Mouse (Mus musculus) neural tube, embryonic 14.5 days (tissue): Measurements from ENCODE around the gene Psd4. TPM values are rescaled to one million over a fixed set of nuclear protein-coding genes. Genes with fewer than 3 reads are reported as not detected.
A peak's percentile ranks its signal among the peaks of the same experiment; 100 is the strongest.

Source experiments
- ATAC-seq: fragments of 200-750 bp; cut with Nextera tagmentation; 2 replicates; pipeline ENCODE4 v1.8.0; 2017; ENCODE audit warnings: low read depth, mild to moderate bottlenecking, moderate TSS enrichment, moderate library complexity
- H3K27ac ChIP-seq: fragments of 300-500 bp; sonication (generic); 2 replicates; pipeline ENCODE4 v1.5.1; 2014; ENCODE audit warnings: low read depth, mild to moderate bottlenecking, control low read depth, low read length, moderate library complexity, mixed read lengths
- H3K27me3 ChIP-seq: fragments of 300-500 bp; sonication (generic); 2 replicates; pipeline ENCODE4 v1.6.1; 2014; ENCODE audit warnings: low read length; ENCODE audit not compliant: control insufficient read depth, insufficient read depth
- H3K36me3 ChIP-seq: fragments of 300-500 bp; sonication (generic); 2 replicates; pipeline ENCODE4 v1.6.1; 2014; ENCODE audit warnings: low read length, mixed read lengths; ENCODE audit not compliant: control insufficient read depth, insufficient read depth
- H3K4me1 ChIP-seq: fragments of 300-500 bp; sonication (generic); 2 replicates; pipeline ENCODE4 v1.6.1; 2014; ENCODE audit warnings: low read length; ENCODE audit not compliant: control insufficient read depth, insufficient read depth
- H3K4me2 ChIP-seq: fragments of 300-500 bp; sonication (generic); 2 replicates; pipeline ENCODE4 v1.6.1; 2014; ENCODE audit warnings: mild to moderate bottlenecking, low read depth, low read length, control low read depth
- H3K4me3 ChIP-seq: fragments of 300-500 bp; sonication (generic); 2 replicates; pipeline ENCODE4 v1.5.1; 2014; ENCODE audit warnings: low read depth, low read length, control low read depth, mixed read lengths
- H3K9ac ChIP-seq: fragments of 300-500 bp; sonication (generic); replicated peaks from 2 replicates; pipeline ENCODE4 v1.6.1; 2014; ENCODE audit warnings: low read depth, mild to moderate bottlenecking, control low read depth, low read length, mixed read lengths
- H3K9me3 ChIP-seq: fragments of 300-500 bp; sonication (generic); 2 replicates; pipeline ENCODE4 v1.6.1; 2016; ENCODE audit warnings: low read length; ENCODE audit not compliant: control insufficient read depth
- WGBS: fragments of 180-500 bp; shearing (Covaris S2); extraction: QIAGEN DNeasy Blood & Tissue Kit; methylation state at CpG from one replicate; pipeline ENCODE4 v1.1.7; 2014; 5-methylcytosine and 5-hydroxymethylcytosine counted together
- polyA plus RNA-seq: library from polyadenylated mRNA; unstranded; fragments of >200 nt; fragmentation: Nextera tagmentation; extraction: Ambion mirVana; gene quantifications from 2 replicates; pipeline ENCODE4 v1.2.1, GENCODE M21; 2014

The Psd4 gene
- polyA plus RNA-seq, result 0.52 and 1.4 TPM in 2 replicates

- Histone ChIP-seq H3K9me3 (no peaks in the 10 kb centered on the region), H3K27ac (no peak within 1 kb of the TSS), H3K4me1 (0 out of 2 replicates have a peak, but pooled peaks cover 4% of the 10 kb centered on the region), H3K4me3 (peak within 1 kb of the TSS; percentile 38), H3K9ac (peak within 1 kb of the TSS; percentile 47), H3K4me2 (peak within 1 kb of the TSS; percentile 76), H3K27me3 (no peaks in the 10 kb centered on the region), H3K36me3 (no peaks in the 10 kb centered on the region)
- ATAC-seq, result peak; percentile 92
- WGBS, result 5% methylated on average over 47 of the region's 47 CpGs
Observed at GRCm38 (mm10) chr2:24367030-24367894, at the start of gene Psd4. Gene Psd4 (plus strand): TSS chr2:24367580.

GRCm38 (mm10) chr2:24317919-24318598, 49.3 kb upstream of the Psd4 start:
- no peak overlapping the region for H3K9ac ChIP-seq
- H3K27me3 ChIP-seq, result no peaks in the 10 kb centered on the region
- H3K4me3 ChIP-seq, result no peak overlapping the region
- no peak overlapping the region for H3K4me2 ChIP-seq
- no peak overlapping the region for H3K27ac ChIP-seq
- H3K4me1 ChIP-seq, result no peaks in the 10 kb centered on the region
- ATAC-seq, result no peak
- H3K36me3 ChIP-seq, result no peaks in the 10 kb centered on the region
- no peaks in the 10 kb centered on the region for H3K9me3 ChIP-seq
- 85% methylated on average over 4 of the region's 4 CpGs for WGBS

DNA sequence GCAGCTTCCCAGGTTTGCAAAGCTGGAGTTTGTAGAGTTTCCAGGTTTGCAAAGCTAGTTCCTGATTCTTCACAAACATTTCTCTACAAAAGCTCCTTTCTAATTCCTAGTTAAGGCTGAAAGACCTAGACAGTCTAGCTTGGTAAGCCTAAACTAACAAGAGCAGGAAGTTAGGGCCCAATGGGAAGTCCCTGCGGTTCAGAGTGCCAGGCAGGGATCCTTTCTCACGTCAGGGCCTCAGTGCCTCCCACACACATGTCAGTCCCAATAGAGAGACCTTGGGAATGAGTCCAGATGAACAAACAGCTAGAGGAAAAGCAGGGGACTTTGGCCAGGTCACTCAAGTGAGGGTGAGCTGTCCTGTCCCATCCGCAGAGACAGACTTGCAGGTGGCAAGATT, 32.0 kb upstream of the Psd4 start:
- no peak overlapping the region for H3K9ac ChIP-seq
- H3K36me3 ChIP-seq, result no peaks in the 10 kb centered on the region
- ATAC-seq, result no peak
- no peaks in the 10 kb centered on the region for H3K9me3 ChIP-seq
- whole genome bisulfite sequencing, result 73% methylated on average over 3 of the region's 3 CpGs
- no peak overlapping the region for H3K4me3 ChIP-seq
- H3K27ac ChIP-seq, result no peak overlapping the region
- no peak overlapping the region for H3K4me2 ChIP-seq
- H3K27me3 ChIP-seq, result no peaks in the 10 kb centered on the region
- H3K4me1 ChIP-seq, result no peaks in the 10 kb centered on the region

- 84% methylated on average over 2 of the region's 2 CpGs for WGBS
Observed at GRCm38 (mm10) chr2:24336545-24336944, 30.8 kb upstream of the Psd4 start, which contains the start of gene Il1rn. Gene Il1rn (plus strand): TSS chr2:24336853.

GRCm38 (mm10) chr2:24341395-24341885, 25.9 kb upstream of the Psd4 start:
- Histone ChIP-seq H3K9me3 (no peaks in the 10 kb centered on the region), H3K27ac (no peak overlapping the region), H3K9ac (no peak overlapping the region), H3K4me1 (no peaks in the 10 kb centered on the region), H3K4me2 (no peak overlapping the region), H3K36me3 (no peaks in the 10 kb centered on the region), H3K27me3 (no peaks in the 10 kb centered on the region), H3K4me3 (no peak overlapping the region)
- WGBS, result 75% methylated on average over 3 of the region's 3 CpGs
- ATAC-seq, result no peak

More at GRCm38 (mm10) chr2:24336545-24336944, 30.8 kb upstream of the Psd4 start, which contains the start of gene Il1rn:
- H3K9ac ChIP-seq, result no peak within 1 kb of the TSS
- no peak within 1 kb of the TSS for H3K27ac ChIP-seq
- no peak within 1 kb of the TSS for H3K4me3 ChIP-seq
- H3K27me3 ChIP-seq, result no peaks in the 10 kb centered on the region
- no peaks in the 10 kb centered on the region for H3K4me1 ChIP-seq
- no peak within 1 kb of the TSS for H3K4me2 ChIP-seq
- no peaks in the 10 kb centered on the region for H3K36me3 ChIP-seq
- no peak for ATAC-seq
- no peaks in the 10 kb centered on the region for H3K9me3 ChIP-seq

DNA sequence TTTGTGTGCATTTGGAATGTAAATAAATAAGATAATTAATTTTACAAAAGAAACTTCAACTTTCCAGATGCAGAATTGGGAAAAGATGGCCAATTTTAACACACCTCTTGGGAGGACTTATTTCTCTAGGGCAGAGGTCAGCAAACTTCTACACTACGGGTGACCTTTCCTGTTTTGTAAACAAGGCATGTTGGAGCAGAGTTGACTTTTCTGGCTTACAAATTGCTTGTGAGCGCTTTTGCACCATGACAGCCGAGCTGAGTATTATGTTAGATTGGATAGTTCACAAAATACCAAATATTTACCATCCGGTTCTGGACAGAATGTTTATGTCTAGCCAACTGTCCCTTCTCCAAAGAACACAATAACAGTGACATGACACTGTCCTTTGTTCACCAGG, 22.8 kb upstream of the Psd4 start:
- no peak overlapping the region for H3K4me3 ChIP-seq
- WGBS, result 84% methylated on average over 4 of the region's 4 CpGs

DNA sequence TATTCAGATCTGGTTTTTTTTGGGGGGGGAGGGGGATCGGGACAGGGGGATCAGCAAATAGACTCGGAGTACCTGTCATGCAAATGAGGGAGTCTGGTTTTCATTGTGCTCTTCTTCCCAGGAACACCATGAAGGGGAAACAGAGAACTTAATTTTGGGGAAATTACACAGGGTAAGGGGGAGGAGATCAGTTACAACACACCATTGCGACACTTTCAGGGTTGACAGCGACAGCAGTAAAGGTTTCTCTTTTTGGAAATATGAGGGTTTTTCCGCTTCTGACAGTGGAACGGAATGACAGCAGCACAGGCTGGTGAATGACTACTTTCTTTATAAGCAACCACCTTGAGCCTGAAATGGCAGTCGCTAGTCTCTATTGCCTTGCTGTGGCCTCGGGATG, 22.3 kb upstream of the Psd4 start:
- Histone ChIP-seq H3K4me1 (no peaks in the 10 kb centered on the region), H3K27ac (no peak overlapping the region), H3K36me3 (no peaks in the 10 kb centered on the region), H3K4me3 (no peak overlapping the region), H3K27me3 (no peaks in the 10 kb centered on the region), H3K9ac (no peak overlapping the region), H3K4me2 (no peak overlapping the region), H3K9me3 (no peaks in the 10 kb centered on the region)
- ATAC-seq, result no peak
- whole genome bisulfite sequencing, result 78% methylated on average over 8 of the region's 8 CpGs

More for the DNA sequence above, 22.8 kb upstream of the Psd4 start:
- H3K9ac ChIP-seq, result no peak overlapping the region
- no peaks in the 10 kb centered on the region for H3K9me3 ChIP-seq
- no peaks in the 10 kb centered on the region for H3K36me3 ChIP-seq
- no peak overlapping the region for H3K4me2 ChIP-seq
- no peak overlapping the region for H3K27ac ChIP-seq
- H3K4me1 ChIP-seq, result no peaks in the 10 kb centered on the region
- H3K27me3 ChIP-seq, result no peaks in the 10 kb centered on the region
- ATAC-seq, result no peak

- no peaks in the 10 kb centered on the region for H3K27me3 ChIP-seq
- no peaks in the 10 kb centered on the region for H3K9me3 ChIP-seq
- no peak for ATAC-seq
- no peak overlapping the region for H3K9ac ChIP-seq
- H3K27ac ChIP-seq, result no peak overlapping the region
- no peak overlapping the region for H3K4me2 ChIP-seq
- no peaks in the 10 kb centered on the region for H3K36me3 ChIP-seq
- H3K4me3 ChIP-seq, result no peak overlapping the region
- 80% methylated on average over 1 of the region's 1 CpGs for WGBS
- H3K4me1 ChIP-seq, result no peaks in the 10 kb centered on the region
Observed at GRCm38 (mm10) chr2:24347926-24348325, 19.5 kb upstream of the Psd4 start.

- WGBS, result 90% methylated on average over 2 of the region's 2 CpGs
- Histone ChIP-seq H3K9ac (no peak overlapping the region), H3K36me3 (no peaks in the 10 kb centered on the region), H3K27ac (no peak overlapping the region), H3K4me1 (no peaks in the 10 kb centered on the region), H3K27me3 (no peaks in the 10 kb centered on the region), H3K4me3 (no peak overlapping the region), H3K4me2 (no peak overlapping the region), H3K9me3 (no peaks in the 10 kb centered on the region)
- ATAC-seq, result no peak
Observed at GRCm38 (mm10) chr2:24351159-24351558, 16.2 kb upstream of the Psd4 start.
